Mouse (Mus musculus) bone marrow, adult 2 months (tissue): ENCODE measurements around the gene Olfr809.

ENCODE experiments used
- CTCF ChIP-seq: fragments of 200-500 bp; IDR thresholded peaks from 2 replicates; pipeline ENCODE4 v1.5.1; 2011; ENCODE audit warnings: low read length, control low read depth; ENCODE audit not compliant: control insufficient read depth, insufficient read depth
- POLR2A ChIP-seq: fragments of 200-500 bp; IDR thresholded peaks from 2 replicates; pipeline ENCODE4 v1.6.1; 2011; ENCODE audit warnings: low read depth, mild to moderate bottlenecking, control low read depth, low read length, borderline replicate concordance; ENCODE audit not compliant: control insufficient read depth

DNA sequence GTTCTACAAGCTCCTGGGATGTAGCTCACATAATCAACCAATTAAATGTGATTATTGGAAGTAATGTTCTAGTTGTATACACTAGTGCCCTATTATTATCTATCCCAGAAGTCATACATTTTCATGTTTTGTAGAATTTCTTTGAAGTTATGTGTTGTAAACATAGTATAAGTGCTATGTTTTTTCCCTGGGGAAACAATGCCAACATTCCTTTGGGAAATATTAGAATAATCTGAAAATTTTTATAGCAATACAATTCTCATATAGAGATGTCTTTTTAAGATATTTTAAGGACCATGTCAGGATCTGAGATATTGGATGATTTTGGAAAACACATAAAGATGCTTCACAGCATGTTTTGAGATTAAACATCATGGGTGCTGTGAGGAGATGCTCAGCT is at the start of gene Olfr809:
- no peak for TF ChIP-seq CTCF
- TF ChIP-seq POLR2A: no peak
